Mouse (Mus musculus) liver, embryonic 14 days (tissue): ENCODE data around the gene Gm20671. TPM values are rescaled to one million over a fixed set of nuclear protein-coding genes. Genes with fewer than 3 reads are reported as not detected.

Experiments used
- polyA plus RNA-seq: library from polyadenylated mRNA; depleted of rRNA; stranded (reverse); fragments of >200 nt; gene quantifications from 2 replicates; pipeline ENCODE4 v1.2.3, GENCODE M21; 2012; rRNA removed

The Gm20671 gene
- not detected in 2 replicates for polyA plus RNA-seq

DNA sequence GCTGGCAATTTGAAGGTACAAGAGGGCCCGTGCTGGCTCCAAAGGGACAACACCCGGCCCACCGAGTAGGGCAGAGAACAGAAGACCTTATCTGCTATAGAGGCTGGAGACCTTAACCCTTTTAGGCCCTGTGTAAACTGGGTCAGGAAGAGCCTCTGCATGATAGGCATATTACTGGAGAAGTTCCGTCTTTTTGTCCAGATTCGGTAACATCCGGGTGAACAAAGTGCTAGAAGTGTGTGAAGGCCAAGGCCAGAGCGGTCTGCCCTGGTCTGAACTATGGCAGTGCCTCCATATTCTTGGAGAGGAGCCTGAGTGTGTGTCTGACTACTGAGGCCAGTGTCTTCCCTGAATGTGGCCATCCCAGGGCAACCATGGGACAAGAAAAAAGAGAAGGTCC lies at the start of gene Gm20671:
TSS of gene Gm20671 (minus strand) at position 101 of the 400 bp plus-strand sequence.

DNA sequence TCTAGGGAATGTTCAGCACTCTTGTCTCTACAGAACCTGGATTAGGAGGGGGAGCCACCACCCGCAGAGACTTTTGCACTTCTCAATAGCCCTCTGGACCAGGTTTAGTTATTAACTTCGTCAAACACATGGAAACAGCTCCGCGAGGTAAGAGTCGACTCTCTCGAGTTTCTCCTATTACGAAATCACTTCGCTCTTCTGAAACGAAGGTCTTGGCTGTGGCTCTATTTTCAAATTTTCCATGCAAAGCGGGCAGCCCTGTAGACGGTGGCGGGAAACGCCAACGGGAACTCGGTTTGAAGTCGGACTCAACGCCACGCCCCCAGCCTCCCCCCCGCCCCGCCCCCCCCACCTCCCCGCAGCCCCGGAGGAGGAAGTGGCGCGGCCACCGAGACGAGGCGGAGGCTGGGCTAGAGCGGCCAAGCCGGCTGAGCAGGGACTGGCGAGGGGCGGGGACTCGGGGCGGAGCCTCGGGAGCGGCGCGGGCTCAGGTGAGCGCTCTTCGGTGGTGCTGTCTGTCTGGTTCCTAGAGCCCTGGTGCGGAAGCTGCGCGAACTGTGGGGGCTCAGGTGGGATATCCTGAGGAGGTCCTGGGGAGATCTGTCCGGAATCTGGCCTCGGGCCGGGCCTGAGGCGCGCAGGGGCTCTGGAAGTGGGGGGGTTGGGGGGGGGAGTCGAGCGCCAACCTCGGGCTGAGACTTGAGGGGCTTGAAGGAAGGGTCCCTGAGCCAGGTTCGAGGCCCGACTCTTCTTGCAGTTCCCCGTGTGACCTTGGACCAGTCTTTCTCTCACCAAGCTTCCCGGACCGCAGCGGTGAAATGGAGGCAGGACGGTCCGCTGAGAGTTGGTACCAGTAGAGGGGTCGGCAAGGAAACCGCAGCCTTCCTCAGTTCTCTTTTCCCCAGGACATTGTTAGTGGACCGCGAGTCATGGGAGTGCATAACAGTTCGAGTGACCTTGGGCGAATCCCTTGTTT lies 36.6 kb upstream of the Gm20671 start, which contains the start of gene Depdc5:
TSS of gene Depdc5 (plus strand) at position 449 of the 976 bp plus-strand sequence.

DNA sequence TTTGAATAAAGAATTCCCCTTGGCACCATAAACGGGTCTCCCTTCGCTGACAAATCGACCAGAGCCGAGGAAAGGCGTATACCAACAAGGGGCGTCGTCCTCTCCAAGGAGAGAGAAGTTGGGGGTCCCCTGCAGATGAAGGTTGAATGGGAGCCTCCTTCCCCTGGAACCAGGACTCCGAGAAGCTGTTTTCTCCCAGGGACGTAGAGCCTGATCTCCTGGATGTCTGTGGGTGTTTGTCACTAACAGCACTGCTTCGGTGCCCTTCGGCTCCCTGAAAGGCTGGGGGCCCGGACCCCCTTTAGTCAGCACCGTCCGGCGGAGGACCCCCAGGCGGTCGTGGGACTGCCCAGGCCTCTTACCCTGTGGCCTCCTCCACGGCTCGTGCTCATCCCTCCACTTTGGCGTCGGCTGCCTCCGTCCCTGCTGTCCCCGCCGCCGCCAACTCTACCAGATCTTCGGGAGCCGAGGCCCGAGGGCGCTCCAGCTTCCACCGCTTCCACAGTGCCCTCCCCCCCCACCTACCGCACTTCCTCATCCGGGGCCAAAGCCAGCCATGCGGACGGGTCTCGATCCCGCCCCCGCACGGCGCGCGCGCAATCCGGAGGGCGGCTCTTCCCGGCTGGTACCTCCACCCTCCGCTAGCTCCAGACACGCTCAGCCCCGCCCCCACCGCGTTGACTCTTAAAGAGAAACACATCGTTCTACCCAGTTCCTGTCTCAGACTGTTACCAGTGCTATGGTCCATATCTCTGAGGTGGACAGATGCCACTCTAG lies 27.0 kb upstream of the Gm20671 start, which contains the start of gene Prr14l:
TSS of gene Prr14l (minus strand) at position 526 of the 777 bp plus-strand sequence.

DNA sequence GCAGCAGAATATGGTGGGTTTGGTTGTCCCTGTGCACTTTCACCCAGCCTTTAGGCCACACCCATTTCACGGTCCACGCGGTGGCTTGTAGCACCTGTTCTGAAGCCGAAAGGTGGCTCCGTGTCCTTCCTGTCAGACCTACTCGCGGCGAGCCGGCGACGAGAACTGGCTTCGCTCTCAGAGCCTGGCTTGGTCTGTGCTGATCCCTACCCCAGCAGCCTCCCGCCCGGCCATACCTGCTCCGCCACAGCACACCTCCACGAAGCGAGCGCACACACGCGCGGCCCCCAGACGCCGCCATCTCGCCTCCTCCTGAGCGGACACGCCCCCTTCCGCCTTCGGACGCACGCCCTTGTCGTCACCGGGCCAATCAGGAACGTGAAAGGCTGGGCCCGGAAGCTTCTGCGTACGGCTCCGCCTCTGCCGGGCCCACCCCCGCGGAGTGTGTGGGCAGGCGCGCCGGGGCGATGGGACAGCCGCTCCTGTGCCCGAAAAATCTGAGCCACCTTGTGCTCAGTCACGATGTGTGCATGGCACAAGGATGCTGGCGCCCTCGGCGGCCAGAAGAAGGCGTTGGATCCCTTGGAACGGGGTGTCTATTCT lies 41.5 kb downstream of the Gm20671 start, which contains the start of gene Pisd:
TSS of gene Pisd (minus strand) at position 334 of the 603 bp plus-strand sequence.

Other genes starting within 250 kb of the Gm20671 start
- gene Yes1, start 215.9 kb downstream of the Gm20671 start, polyA plus RNA-seq: 1.8 and 2.0 TPM in 2 replicates
- gene Pisd, start 41.5 kb downstream of the Gm20671 start, polyA plus RNA-seq: 20.6 and 22.0 TPM in 2 replicates
- 5.4 and 5.7 TPM in 2 replicates for gene Prr14l, start 27.1 kb upstream of the Gm20671 start, polyA plus RNA-seq
- 7.8 and 8.5 TPM in 2 replicates for gene Depdc5, start 36.6 kb upstream of the Gm20671 start, polyA plus RNA-seq
- 118 and 140 TPM in 2 replicates for gene Ywhah, start 191.7 kb upstream of the Gm20671 start, polyA plus RNA-seq